Mouse (Mus musculus): ENCODE measurements around the gene Gm9045. TPM values are rescaled to one million over a fixed set of nuclear protein-coding genes. Genes with fewer than 3 reads are reported as not detected.

The Gm9045 gene
- polyA plus RNA-seq (2012; rRNA removed), result not detected in 2 replicates

GRCm38 (mm10) chr10:118337731-118338130, at the start of gene Gm9045:
Gene Gm9045 (minus strand): TSS chr10:118337831.

DNA sequence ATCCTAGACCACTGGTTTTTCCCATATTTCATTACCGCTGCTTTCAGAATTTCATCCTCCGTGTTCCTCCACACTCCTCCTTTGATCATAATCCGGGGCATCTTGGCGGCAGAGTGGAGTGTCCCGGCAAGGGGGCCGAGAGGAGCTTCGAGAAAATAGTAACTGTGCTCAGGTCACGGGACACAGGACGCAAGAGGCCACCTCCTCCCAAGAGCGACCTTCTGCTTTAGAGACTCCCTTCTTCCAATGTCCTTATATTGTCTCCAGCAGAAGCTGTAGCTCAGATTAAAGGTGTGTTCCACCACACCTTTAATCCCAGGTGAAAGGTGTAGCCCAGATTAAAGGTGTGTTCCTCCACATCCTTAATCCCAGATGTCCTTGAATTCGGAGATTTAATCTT, 16.4 kb upstream of the Gm9045 start, which contains the start of gene Gm9049:
Gm9049 (minus strand) TSS at position 101 of the 400 bp plus-strand sequence.

GRCm38 (mm10) chr10:118348579-118348978, 10.9 kb upstream of the Gm9045 start, which contains the start of gene Gm9048:
Gene Gm9048 (minus strand): TSS chr10:118348679.

GRCm38 (mm10) chr10:118343155-118343554, 5.5 kb upstream of the Gm9045 start, which contains the start of gene Gm9046:
Gene Gm9046 (minus strand): TSS chr10:118343255.

GRCm38 (mm10) chr10:118332308-118332707, 5.3 kb downstream of the Gm9045 start, which contains the start of gene Gm9044:
Gene Gm9044 (minus strand): TSS chr10:118332408.

DNA sequence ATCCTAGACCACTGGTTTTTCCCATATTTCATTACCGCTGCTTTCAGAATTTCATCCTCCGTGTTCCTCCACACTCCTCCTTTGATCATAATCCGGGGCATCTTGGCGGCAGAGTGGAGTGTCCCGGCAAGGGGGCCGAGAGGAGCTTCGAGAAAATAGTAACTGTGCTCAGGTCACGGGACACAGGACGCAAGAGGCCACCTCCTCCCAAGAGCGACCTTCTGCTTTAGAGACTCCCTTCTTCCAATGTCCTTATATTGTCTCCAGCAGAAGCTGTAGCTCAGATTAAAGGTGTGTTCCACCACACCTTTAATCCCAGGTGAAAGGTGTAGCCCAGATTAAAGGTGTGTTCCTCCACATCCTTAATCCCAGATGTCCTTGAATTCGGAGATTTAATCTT, 10.8 kb downstream of the Gm9045 start, which contains the start of gene Gm9040:
Gm9040 (minus strand) TSS at position 101 of the 400 bp plus-strand sequence.

DNA sequence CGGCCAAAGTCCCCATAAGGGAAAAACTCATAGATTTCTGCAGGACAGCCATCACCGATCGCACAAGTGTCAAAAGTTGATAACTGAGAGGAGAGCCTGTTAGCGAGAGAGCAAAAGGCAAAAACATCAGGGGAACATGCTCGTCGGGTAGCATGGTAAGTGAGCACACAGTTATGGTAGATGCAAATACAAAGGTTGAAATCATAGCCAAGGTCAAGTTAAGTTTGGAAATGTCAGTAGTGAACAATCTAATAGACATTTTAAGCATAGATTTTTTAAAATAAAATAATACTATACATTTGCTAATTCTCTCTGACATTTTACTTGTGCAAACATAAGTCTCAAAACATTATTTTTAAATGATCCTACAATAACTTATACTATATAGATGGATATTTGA, 42.7 kb downstream of the Gm9045 start, which contains the start of gene Iltifb:
Iltifb (minus strand) TSS at position 101 of the 400 bp plus-strand sequence.

Other genes with a start within 250 kb of the Gm9045 start
- 4.3 and 4.4 TPM in 2 replicates for gene Mdm1, start 196.0 kb downstream of the Gm9045 start, polyA plus RNA-seq (2012; rRNA removed)
- not detected in 2 replicates for gene Il22, start 132.9 kb downstream of the Gm9045 start, polyA plus RNA-seq (2012; rRNA removed)
- 0.01 TPM in 1 of 2 replicates, not detected in the other for gene Gm32717, start 97.1 kb downstream of the Gm9045 start, polyA plus RNA-seq (2012; rRNA removed)
- gene Gm32802, start 79.1 kb downstream of the Gm9045 start, polyA plus RNA-seq (2012; rRNA removed), result 0.01 TPM in 1 of 2 replicates, not detected in the other
- gene Iltifb, start 42.8 kb downstream of the Gm9045 start, polyA plus RNA-seq (2012; rRNA removed), result not detected in 2 replicates
- gene Gm9040, start 10.9 kb downstream of the Gm9045 start, polyA plus RNA-seq (2012; rRNA removed), result not detected in 2 replicates
- gene Gm9044, start 5.4 kb downstream of the Gm9045 start, polyA plus RNA-seq (2012; rRNA removed), result not detected in 2 replicates
- gene Gm9046, start 5.4 kb upstream of the Gm9045 start, polyA plus RNA-seq (2012; rRNA removed), result not detected in 2 replicates
- not detected in 2 replicates for gene Gm9048, start 10.8 kb upstream of the Gm9045 start, polyA plus RNA-seq (2012; rRNA removed)
- gene Gm9049, start 16.3 kb upstream of the Gm9045 start, polyA plus RNA-seq (2012; rRNA removed), result not detected in 2 replicates
- 0.03 and 0.11 TPM in 2 replicates for gene Ifng, start 103.2 kb upstream of the Gm9045 start, polyA plus RNA-seq (2012; rRNA removed)

Measured in liver, embryonic 18 days (tissue).